Mouse (Mus musculus): ENCODE data around the gene Hdgfl3. TPM values are rescaled to one million over a fixed set of nuclear protein-coding genes. Genes with fewer than 3 reads are reported as not detected.

Gene Hdgfl3
- polyA plus RNA-seq, 1 experiment from 2014 or later, result 14.0 TPM

DNA sequence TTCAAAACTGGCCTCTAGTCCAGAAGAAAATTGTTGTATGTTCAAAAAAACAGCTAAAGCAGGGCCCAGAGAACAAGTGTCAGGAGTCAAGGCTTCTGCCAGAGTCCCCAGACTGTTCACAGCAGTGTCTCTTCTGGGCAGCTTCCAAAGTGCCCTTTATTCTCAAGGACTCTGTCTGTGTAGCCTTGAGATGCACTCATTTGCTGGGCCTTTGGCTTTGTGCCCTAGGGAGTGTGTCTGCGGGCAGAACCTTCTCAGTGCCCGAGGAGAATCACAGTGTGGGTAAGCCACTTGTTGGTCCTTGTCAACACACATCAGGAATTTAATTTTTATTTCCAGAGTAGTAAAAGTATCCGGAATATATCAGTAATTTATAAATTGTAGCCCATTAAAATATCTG lies 52.7 kb downstream of the Hdgfl3 start:
- no peak for ATAC-seq (replicated peaks; ENCODE audit: low FRiP score)
- 82% methylated on average over 3 of the region's 3 CpGs for WGBS
- H3K27ac ChIP-seq, result no peak overlapping the region
- H3K9me3 ChIP-seq (replicated peaks), result no peaks in the 10 kb centered on the region
- no peaks in the 10 kb centered on the region for H3K4me1 ChIP-seq
- H3K27me3 ChIP-seq, result no peaks in the 10 kb centered on the region
- no peak overlapping the region for H3K4me2 ChIP-seq
- no peak overlapping the region for H3K4me3 ChIP-seq (replicated peaks)
- no peak overlapping the region for H3K9ac ChIP-seq
- peaks cover 17% of the 10 kb centered on the region for H3K36me3 ChIP-seq

DNA sequence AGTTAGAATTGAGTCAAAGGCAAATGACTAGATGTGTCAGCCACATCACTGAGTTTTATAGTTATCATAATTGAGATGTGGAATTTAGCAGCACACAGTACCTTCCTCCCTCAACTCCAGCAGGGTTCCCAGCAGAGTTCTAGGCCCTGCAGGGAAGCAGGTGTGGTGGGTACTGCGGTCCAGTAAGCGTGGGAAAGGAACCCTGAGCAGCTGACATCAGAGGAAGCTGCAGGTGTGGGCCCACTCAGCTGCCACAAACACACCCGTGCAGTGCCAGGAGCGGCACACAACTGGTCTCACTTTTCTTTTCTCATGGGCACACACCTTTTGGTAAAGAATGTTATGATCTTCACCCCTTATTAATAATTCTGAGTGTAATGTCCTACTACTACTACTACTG lies 53.5 kb downstream of the Hdgfl3 start:
- Histone ChIP-seq H3K4me3 (replicated peaks) (no peak overlapping the region), H3K27ac (no peak overlapping the region), H3K4me1 (no peaks in the 10 kb centered on the region), H3K9ac (no peak overlapping the region), H3K9me3 (replicated peaks) (no peaks in the 10 kb centered on the region), H3K36me3 (peaks cover 11% of the 10 kb centered on the region), H3K4me2 (no peak overlapping the region), H3K27me3 (no peaks in the 10 kb centered on the region)
- no peak for ATAC-seq (replicated peaks; ENCODE audit: low FRiP score)
- WGBS, result 82% methylated on average over 4 of the region's 4 CpGs

DNA sequence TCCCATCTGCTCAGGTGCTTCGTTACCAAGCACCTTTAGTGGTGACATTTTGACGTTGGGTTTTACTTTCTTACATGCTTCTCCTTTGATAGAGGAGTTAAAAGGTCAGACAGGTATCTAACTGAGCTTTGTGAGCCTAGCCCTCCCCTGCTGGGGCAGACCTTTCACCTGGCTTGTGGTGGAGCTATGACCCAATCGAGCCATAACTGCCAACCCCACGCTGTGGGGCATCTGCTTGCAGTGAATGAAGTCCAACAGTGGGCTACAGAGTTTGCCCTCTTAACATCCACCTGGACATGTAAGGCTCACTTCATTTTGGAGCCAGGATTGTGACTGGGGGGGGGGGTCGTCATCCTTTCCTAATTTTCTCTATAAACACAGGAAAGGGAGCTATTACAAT lies 54.0 kb downstream of the Hdgfl3 start:
- Histone ChIP-seq H3K27ac (no peak overlapping the region), H3K9ac (no peak overlapping the region), H3K4me1 (peaks cover 3% of the 10 kb centered on the region; the same call in 1 of the 2 replicates), H3K9me3 (replicated peaks) (no peaks in the 10 kb centered on the region), H3K4me2 (no peak overlapping the region), H3K4me3 (replicated peaks) (no peak overlapping the region), H3K27me3 (no peaks in the 10 kb centered on the region), H3K36me3 (0 out of 2 replicates have a peak, but pooled peaks cover 7% of the 10 kb centered on the region)
- WGBS, result 88% methylated on average over 5 of the region's 5 CpGs
- ATAC-seq (replicated peaks; ENCODE audit: low FRiP score), result no peak

DNA sequence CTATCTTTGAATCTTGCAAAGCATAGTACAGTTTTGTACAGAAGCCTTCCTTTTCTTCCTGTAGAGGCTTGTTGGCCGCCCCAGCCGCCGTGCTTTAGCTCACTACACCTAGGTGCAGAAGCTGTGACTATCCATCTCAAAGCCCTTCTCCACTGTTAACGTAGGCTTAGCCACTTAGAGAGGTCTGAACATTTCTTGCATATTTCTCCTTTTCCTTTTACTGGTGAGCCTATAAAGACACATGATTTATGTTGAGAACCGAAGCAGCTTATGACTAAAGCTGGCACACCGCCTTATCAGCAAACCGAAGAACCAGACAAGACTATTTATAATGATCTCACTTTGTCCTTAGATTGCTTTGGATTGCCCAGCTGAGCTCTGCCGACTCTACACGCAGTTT lies 58.9 kb downstream of the Hdgfl3 start:
- Histone ChIP-seq H3K4me3 (replicated peaks) (no peak overlapping the region), H3K9ac (no peak overlapping the region), H3K27ac (no peak overlapping the region), H3K27me3 (no peaks in the 10 kb centered on the region), H3K36me3 (0 out of 2 replicates have a peak, but pooled peaks cover 10% of the 10 kb centered on the region), H3K4me2 (no peak overlapping the region), H3K9me3 (replicated peaks) (no peaks in the 10 kb centered on the region), H3K4me1 (peaks cover 8% of the 10 kb centered on the region; the same call in 1 of the 2 replicates)
- no peak for ATAC-seq (replicated peaks; ENCODE audit: low FRiP score)
- WGBS, result 66% methylated on average over 9 of the region's 9 CpGs

DNA sequence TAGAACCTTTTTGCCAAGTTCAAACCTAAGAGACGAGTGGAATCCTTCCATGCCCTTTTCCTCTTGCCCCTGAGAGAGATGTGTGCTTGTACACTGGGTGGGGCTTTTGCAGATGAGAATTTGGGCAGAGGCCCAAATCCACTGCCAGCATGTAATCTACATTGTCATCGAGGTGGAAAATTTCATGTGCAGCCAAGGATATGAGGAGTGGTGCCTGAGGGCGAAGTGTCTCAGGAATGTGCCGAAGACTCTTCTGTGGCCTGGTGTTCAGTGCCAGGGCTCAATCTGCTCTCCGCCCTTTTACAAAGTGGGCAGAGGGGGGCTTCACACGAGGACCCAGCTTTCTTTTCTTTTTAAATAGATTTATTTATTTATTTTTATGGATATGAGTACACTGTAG lies 59.6 kb downstream of the Hdgfl3 start:
- Histone ChIP-seq H3K4me1 (peaks cover 8% of the 10 kb centered on the region; the same call in 1 of the 2 replicates), H3K4me2 (no peak overlapping the region), H3K36me3 (0 out of 2 replicates have a peak, but pooled peaks cover 10% of the 10 kb centered on the region), H3K4me3 (replicated peaks) (no peak overlapping the region), H3K9ac (no peak overlapping the region), H3K9me3 (replicated peaks) (no peaks in the 10 kb centered on the region), H3K27ac (no peak overlapping the region), H3K27me3 (no peaks in the 10 kb centered on the region)
- 72% methylated on average over 6 of the region's 6 CpGs for whole genome bisulfite sequencing
- ATAC-seq (replicated peaks; ENCODE audit: low FRiP score), result no peak

DNA sequence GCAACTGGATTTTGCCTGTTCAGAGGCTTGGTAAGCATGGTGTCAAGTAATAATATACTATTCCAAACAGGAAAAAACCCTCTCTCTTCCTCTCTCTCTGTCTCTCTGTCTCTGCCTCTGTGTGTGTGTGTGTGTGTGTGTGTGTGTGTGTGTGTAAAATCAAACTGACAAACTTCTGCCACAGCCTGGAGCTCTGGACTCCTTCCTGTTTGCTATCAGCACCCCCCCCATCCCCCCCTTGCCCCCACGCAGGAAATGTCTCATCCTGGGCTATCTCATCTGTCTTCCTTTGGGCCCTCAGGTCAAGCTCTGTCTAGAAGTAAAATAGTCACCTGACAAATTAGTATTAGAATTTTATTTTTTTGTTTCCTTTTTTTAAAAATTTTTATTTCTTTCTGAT lies 60.5 kb downstream of the Hdgfl3 start:
- Histone ChIP-seq H3K4me3 (replicated peaks) (no peak overlapping the region), H3K27me3 (no peaks in the 10 kb centered on the region), H3K4me2 (no peak overlapping the region), H3K4me1 (peaks cover 8% of the 10 kb centered on the region; the same call in 1 of the 2 replicates), H3K36me3 (0 out of 2 replicates have a peak, but pooled peaks cover 10% of the 10 kb centered on the region), H3K9me3 (replicated peaks) (no peaks in the 10 kb centered on the region), H3K27ac (no peak overlapping the region), H3K9ac (no peak overlapping the region)
- WGBS, result 35% methylated on average over 1 of the region's 1 CpGs
- ATAC-seq (replicated peaks; ENCODE audit: low FRiP score), result no peak

DNA sequence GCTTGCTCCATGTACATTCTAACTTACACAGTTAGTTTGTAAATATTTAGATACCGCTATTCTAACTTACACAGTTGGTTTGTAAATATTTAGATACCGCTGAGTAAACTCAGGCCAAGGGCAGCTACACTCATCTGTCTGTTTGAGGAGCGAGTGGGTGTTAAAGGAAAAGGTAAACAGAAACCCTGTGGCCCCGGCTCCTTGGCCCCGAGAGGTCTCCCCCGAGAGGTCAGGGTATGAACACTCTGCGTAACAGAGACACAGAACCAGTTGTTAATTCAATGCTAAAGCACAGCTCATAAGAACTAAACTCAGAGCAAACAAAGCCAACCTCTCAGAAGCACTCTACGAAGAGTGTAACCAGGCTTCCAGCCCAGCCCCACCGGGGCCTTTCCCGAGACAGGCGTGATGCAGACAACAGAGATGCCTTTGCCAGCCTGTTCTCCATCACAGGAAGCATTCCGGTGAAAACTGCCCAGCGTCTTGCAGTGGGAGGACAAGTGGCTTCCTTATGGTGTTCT lies 61.7 kb downstream of the Hdgfl3 start:
- Histone ChIP-seq H3K36me3 (0 out of 2 replicates have a peak, but pooled peaks cover 6% of the 10 kb centered on the region), H3K27me3 (no peaks in the 10 kb centered on the region), H3K4me3 (replicated peaks) (no peak overlapping the region), H3K9me3 (replicated peaks) (no peaks in the 10 kb centered on the region), H3K27ac (no peak overlapping the region), H3K4me2 (no peak overlapping the region), H3K9ac (no peak overlapping the region), H3K4me1 (peaks cover 11% of the 10 kb centered on the region; the same call in 1 of the 2 replicates)
- ATAC-seq (replicated peaks; ENCODE audit: low FRiP score), result no peak
- WGBS, result 63% methylated on average over 13 of the region's 13 CpGs

DNA sequence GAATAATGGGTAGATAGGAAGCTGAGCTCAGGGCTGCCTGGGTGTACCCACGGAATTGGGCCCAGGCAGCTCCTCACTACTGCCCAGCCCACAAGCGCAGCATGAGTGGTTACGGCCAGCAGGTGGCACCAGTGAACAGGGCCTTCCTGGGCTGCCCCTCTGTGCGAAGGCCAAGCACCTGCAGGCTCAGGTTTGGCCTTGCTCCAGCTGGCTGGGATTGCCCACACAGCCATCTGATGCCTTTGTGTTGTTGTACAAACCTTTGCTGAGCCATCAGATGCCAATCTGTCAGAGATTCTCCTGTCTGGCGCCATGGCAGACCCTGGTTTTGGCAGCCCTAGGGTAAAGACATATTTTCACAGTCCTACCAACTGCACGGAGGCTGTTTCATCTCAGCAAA lies 66.1 kb downstream of the Hdgfl3 start:
- Histone ChIP-seq H3K4me3 (replicated peaks) (no peak overlapping the region), H3K36me3 (0 out of 2 replicates have a peak, but pooled peaks cover 8% of the 10 kb centered on the region), H3K9me3 (replicated peaks) (no peaks in the 10 kb centered on the region), H3K9ac (no peak overlapping the region), H3K4me1 (0 out of 2 replicates have a peak, but pooled peaks cover 5% of the 10 kb centered on the region), H3K27ac (no peak overlapping the region), H3K27me3 (no peaks in the 10 kb centered on the region), H3K4me2 (no peak overlapping the region)
- 31% methylated on average over 6 of the region's 6 CpGs for WGBS
- ATAC-seq (replicated peaks; ENCODE audit: low FRiP score), result peak; percentile 80

DNA sequence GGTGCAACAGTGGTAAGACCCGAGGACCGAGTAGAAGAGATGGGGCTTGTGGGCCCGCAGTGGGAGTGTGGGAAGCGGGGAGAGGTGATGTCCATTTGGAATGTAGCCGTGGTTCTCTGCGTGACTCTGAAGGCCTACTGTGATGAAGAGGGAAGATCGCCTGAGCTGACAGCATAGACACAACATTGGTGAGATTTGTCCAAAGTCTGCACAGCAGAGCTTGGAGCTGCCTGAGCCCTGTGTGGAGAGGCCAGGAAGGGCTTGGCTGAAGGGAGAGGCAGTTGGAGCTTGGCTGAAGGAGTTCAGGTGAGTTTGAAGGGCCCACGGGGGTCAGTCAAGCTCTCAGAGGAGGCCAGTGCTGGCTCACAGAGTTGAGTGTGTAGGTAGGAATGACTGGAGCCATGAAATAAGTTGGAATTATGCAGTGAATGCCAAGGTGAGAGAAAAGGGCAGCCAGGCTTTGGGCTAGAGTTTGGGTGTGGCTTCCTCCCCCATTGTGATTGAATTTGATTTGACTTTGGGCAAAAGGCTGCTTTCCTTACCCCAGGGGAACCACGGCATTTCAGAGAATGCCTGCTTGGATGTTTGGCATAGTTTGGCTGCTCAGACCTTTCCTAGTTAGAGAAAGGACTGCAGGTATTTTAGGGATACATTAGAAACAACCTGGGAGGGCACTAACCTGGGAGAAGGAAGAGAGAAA lies 66.9 kb downstream of the Hdgfl3 start:
- no peak for ATAC-seq (replicated peaks; ENCODE audit: low FRiP score)
- no peak overlapping the region for H3K9ac ChIP-seq
- no peaks in the 10 kb centered on the region for H3K9me3 ChIP-seq (replicated peaks)
- no peak overlapping the region for H3K27ac ChIP-seq
- H3K4me2 ChIP-seq, result no peak overlapping the region
- 89% methylated on average over 9 of the region's 9 CpGs for WGBS
- H3K4me1 ChIP-seq, result 0 out of 2 replicates have a peak, but pooled peaks cover 6% of the 10 kb centered on the region
- 0 out of 2 replicates have a peak, but pooled peaks cover 8% of the 10 kb centered on the region for H3K36me3 ChIP-seq
- no peaks in the 10 kb centered on the region for H3K27me3 ChIP-seq
- H3K4me3 ChIP-seq (replicated peaks), result no peak overlapping the region

DNA sequence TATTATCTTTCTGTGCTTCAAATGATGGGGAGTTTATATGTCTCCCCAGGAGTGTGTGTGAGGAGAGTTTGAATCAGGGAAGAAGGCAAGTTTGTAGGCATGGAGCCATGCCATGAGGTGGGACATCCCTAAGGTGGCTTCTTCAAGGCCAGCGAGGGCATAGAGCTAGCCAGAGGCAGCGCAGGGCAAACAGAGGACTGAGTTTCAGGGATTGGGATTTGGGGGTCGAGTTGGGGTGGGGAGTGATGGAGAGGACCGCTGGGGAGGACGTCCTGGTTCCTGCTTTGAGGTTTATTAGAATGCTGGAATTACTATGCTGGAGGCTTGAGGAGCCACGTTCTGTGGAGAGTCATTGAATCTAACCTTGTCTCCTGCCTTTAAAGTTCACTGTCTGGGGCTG lies 68.3 kb downstream of the Hdgfl3 start:
- H3K27ac ChIP-seq, result no peak overlapping the region
- no peaks in the 10 kb centered on the region for H3K9me3 ChIP-seq (replicated peaks)
- 93% methylated on average over 6 of the region's 6 CpGs for WGBS

DNA sequence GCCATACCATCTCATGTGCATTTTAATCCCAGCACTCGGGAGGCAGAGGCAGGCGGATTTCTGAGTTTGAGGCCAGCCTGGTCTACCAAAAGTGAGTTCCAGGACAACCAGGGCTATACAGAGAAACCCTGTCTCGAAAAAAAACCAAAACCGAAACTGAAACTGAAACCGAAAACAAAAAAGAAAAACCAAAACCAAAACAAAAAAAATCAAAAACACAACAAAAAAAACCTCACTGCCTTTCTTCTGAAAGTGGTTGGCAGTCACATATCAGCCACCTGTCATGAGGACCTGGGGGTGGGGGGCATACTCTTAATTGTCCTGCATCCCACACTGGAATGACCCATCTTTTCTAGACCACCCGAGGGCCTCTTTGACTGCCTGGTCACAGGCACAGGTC lies 69.7 kb downstream of the Hdgfl3 start:
- Histone ChIP-seq H3K9ac (no peak overlapping the region), H3K9me3 (replicated peaks) (no peaks in the 10 kb centered on the region), H3K4me1 (peaks cover 20% of the 10 kb centered on the region), H3K27ac (no peak overlapping the region), H3K4me3 (replicated peaks) (no peak overlapping the region), H3K27me3 (peaks cover 9% of the 10 kb centered on the region), H3K4me2 (no peak overlapping the region), H3K36me3 (0 out of 2 replicates have a peak, but pooled peaks cover 2% of the 10 kb centered on the region)
- 87% methylated on average over 6 of the region's 6 CpGs for WGBS
- ATAC-seq (replicated peaks; ENCODE audit: low FRiP score), result no peak

More for the DNA sequence above, 68.3 kb downstream of the Hdgfl3 start:
- Histone ChIP-seq H3K27me3 (no peaks in the 10 kb centered on the region), H3K9ac (no peak overlapping the region), H3K36me3 (0 out of 2 replicates have a peak, but pooled peaks cover 2% of the 10 kb centered on the region), H3K4me1 (0 out of 2 replicates have a peak, but pooled peaks cover 6% of the 10 kb centered on the region), H3K4me2 (no peak overlapping the region), H3K4me3 (replicated peaks) (no peak overlapping the region)
- no peak for ATAC-seq (replicated peaks; ENCODE audit: low FRiP score)

Data from kidney, embryonic 15.5 days (tissue).